Mouse (Mus musculus): ENCODE results near the gene Fra10ac1. TPM values are rescaled to one million over a fixed set of nuclear protein-coding genes. Genes with fewer than 3 reads are reported as not detected.

The Fra10ac1 gene
- polyA plus RNA-seq, 1 experiment from 2014 or later = 32.6 TPM

GRCm38 (mm10) chr19:38206669-38207068, 17.3 kb downstream of the Fra10ac1 start:
- Histone ChIP-seq H3K9ac (ENCODE audit: low read length) (no peak overlapping the region), H3K4me1 (replicated peaks; ENCODE audit: control insufficient read depth, insufficient read depth, low read length) (no peaks in the 10 kb centered on the region), H3K27me3 (replicated peaks; ENCODE audit: control insufficient read depth, insufficient read depth, low read length) (no peaks in the 10 kb centered on the region), H3K4me2 (ENCODE audit: low read length) (no peak overlapping the region), H3K27ac (ENCODE audit: low read depth) (no peak overlapping the region), H3K9me3 (ENCODE audit: control insufficient read depth, low read length) (no peaks in the 10 kb centered on the region), H3K36me3 (ENCODE audit: control insufficient read depth, insufficient read depth, low read length) (peaks cover 18% of the 10 kb centered on the region), H3K4me3 (ENCODE audit: low read depth, low read length) (no peak overlapping the region)
- ATAC-seq (replicated peaks; ENCODE audit: low FRiP score, low TSS enrichment, low read depth) = no peak
- DNase-seq (ENCODE audit: low spot score) = no peak
- 55% methylated on average over 9 of the region's 9 CpGs for WGBS

GRCm38 (mm10) chr19:38198731-38199130, 25.2 kb downstream of the Fra10ac1 start:
- H3K27me3 ChIP-seq (replicated peaks; ENCODE audit: control insufficient read depth, insufficient read depth, low read length) = no peaks in the 10 kb centered on the region
- peaks cover 30% of the 10 kb centered on the region for H3K36me3 ChIP-seq (ENCODE audit: control insufficient read depth, insufficient read depth, low read length)
- H3K4me2 ChIP-seq (ENCODE audit: low read length) = no peak overlapping the region
- H3K4me1 ChIP-seq (replicated peaks; ENCODE audit: control insufficient read depth, insufficient read depth, low read length) = no peaks in the 10 kb centered on the region
- no peak overlapping the region for H3K27ac ChIP-seq (ENCODE audit: low read depth)
- DNase-seq (ENCODE audit: low spot score) = no peak
- no peak overlapping the region for H3K9ac ChIP-seq (ENCODE audit: low read length)
- ATAC-seq (replicated peaks; ENCODE audit: low FRiP score, low TSS enrichment, low read depth) = no peak
- WGBS = 80% methylated on average over 5 of the region's 5 CpGs
- no peaks in the 10 kb centered on the region for H3K9me3 ChIP-seq (ENCODE audit: control insufficient read depth, low read length)
- H3K4me3 ChIP-seq (ENCODE audit: low read depth, low read length) = no peak overlapping the region

GRCm38 (mm10) chr19:38195245-38195644, 28.7 kb downstream of the Fra10ac1 start:
- no peak for ATAC-seq (replicated peaks; ENCODE audit: low FRiP score, low TSS enrichment, low read depth)

GRCm38 (mm10) chr19:38191446-38191845, 32.5 kb downstream of the Fra10ac1 start:
- Histone ChIP-seq H3K9me3 (ENCODE audit: control insufficient read depth, low read length) (no peaks in the 10 kb centered on the region), H3K4me3 (ENCODE audit: low read depth, low read length) (no peak overlapping the region), H3K27me3 (replicated peaks; ENCODE audit: control insufficient read depth, insufficient read depth, low read length) (no peaks in the 10 kb centered on the region), H3K27ac (ENCODE audit: low read depth) (no peak overlapping the region), H3K4me1 (replicated peaks; ENCODE audit: control insufficient read depth, insufficient read depth, low read length) (no peaks in the 10 kb centered on the region), H3K4me2 (ENCODE audit: low read length) (no peak overlapping the region), H3K36me3 (ENCODE audit: control insufficient read depth, insufficient read depth, low read length) (peaks cover 27% of the 10 kb centered on the region), H3K9ac (ENCODE audit: low read length) (no peak overlapping the region)
- ATAC-seq (replicated peaks; ENCODE audit: low FRiP score, low TSS enrichment, low read depth) = no peak
- 79% methylated on average over 5 of the region's 5 CpGs for WGBS
- DNase-seq (ENCODE audit: low spot score) = no peak

More at GRCm38 (mm10) chr19:38195245-38195644, 28.7 kb downstream of the Fra10ac1 start:
- Histone ChIP-seq H3K4me3 (ENCODE audit: low read depth, low read length) (no peak overlapping the region), H3K4me1 (replicated peaks; ENCODE audit: control insufficient read depth, insufficient read depth, low read length) (no peaks in the 10 kb centered on the region), H3K4me2 (ENCODE audit: low read length) (no peak overlapping the region), H3K36me3 (ENCODE audit: control insufficient read depth, insufficient read depth, low read length) (peaks cover 32% of the 10 kb centered on the region), H3K9ac (ENCODE audit: low read length) (no peak overlapping the region), H3K27ac (ENCODE audit: low read depth) (no peak overlapping the region), H3K27me3 (replicated peaks; ENCODE audit: control insufficient read depth, insufficient read depth, low read length) (no peaks in the 10 kb centered on the region), H3K9me3 (ENCODE audit: control insufficient read depth, low read length) (no peaks in the 10 kb centered on the region)
- 93% methylated on average over 4 of the region's 4 CpGs for WGBS
- DNase-seq (ENCODE audit: low spot score) = no peak

- H3K4me1 ChIP-seq (replicated peaks; ENCODE audit: control insufficient read depth, insufficient read depth, low read length) = no peaks in the 10 kb centered on the region
- no peak overlapping the region for H3K9ac ChIP-seq (ENCODE audit: low read length)
- no peak overlapping the region for H3K4me2 ChIP-seq (ENCODE audit: low read length)
- no peaks in the 10 kb centered on the region for H3K27me3 ChIP-seq (replicated peaks; ENCODE audit: control insufficient read depth, insufficient read depth, low read length)
- DNase-seq (ENCODE audit: low spot score) (no peak), ATAC-seq (replicated peaks; ENCODE audit: low FRiP score, low TSS enrichment, low read depth) (no peak)
- H3K9me3 ChIP-seq (ENCODE audit: control insufficient read depth, low read length) = no peaks in the 10 kb centered on the region
- no peak overlapping the region for H3K27ac ChIP-seq (ENCODE audit: low read depth)
- H3K4me3 ChIP-seq (ENCODE audit: low read depth, low read length) = no peak overlapping the region
- H3K36me3 ChIP-seq (ENCODE audit: control insufficient read depth, insufficient read depth, low read length) = peaks cover 28% of the 10 kb centered on the region
- 90% methylated on average over 3 of the region's 3 CpGs for WGBS
These were observed 33.4 kb downstream of the Fra10ac1 start for GRCm38 (mm10) chr19:38190606-38191005.

- DNase-seq (ENCODE audit: low spot score) = no peak
- no peak overlapping the region for H3K9ac ChIP-seq (ENCODE audit: low read length)
- ATAC-seq (replicated peaks; ENCODE audit: low FRiP score, low TSS enrichment, low read depth) = no peak
- H3K27me3 ChIP-seq (replicated peaks; ENCODE audit: control insufficient read depth, insufficient read depth, low read length) = no peaks in the 10 kb centered on the region
- H3K4me2 ChIP-seq (ENCODE audit: low read length) = no peak overlapping the region
- 86% methylated on average over 2 of the region's 2 CpGs for WGBS
- H3K9me3 ChIP-seq (ENCODE audit: control insufficient read depth, low read length) = no peaks in the 10 kb centered on the region
- peaks cover 19% of the 10 kb centered on the region for H3K36me3 ChIP-seq (ENCODE audit: control insufficient read depth, insufficient read depth, low read length)
- H3K4me1 ChIP-seq (replicated peaks; ENCODE audit: control insufficient read depth, insufficient read depth, low read length) = no peaks in the 10 kb centered on the region
- no peak overlapping the region for H3K4me3 ChIP-seq (ENCODE audit: low read depth, low read length)
- no peak overlapping the region for H3K27ac ChIP-seq (ENCODE audit: low read depth)
These were observed 36.6 kb downstream of the Fra10ac1 start for GRCm38 (mm10) chr19:38187345-38187680.

GRCm38 (mm10) chr19:38186631-38187344, 37.2 kb downstream of the Fra10ac1 start:
- Histone ChIP-seq H3K4me2 (ENCODE audit: low read length) (no peak overlapping the region), H3K9ac (ENCODE audit: low read length) (no peak overlapping the region), H3K27me3 (replicated peaks; ENCODE audit: control insufficient read depth, insufficient read depth, low read length) (no peaks in the 10 kb centered on the region), H3K9me3 (ENCODE audit: control insufficient read depth, low read length) (no peaks in the 10 kb centered on the region), H3K36me3 (ENCODE audit: control insufficient read depth, insufficient read depth, low read length) (peaks cover 19% of the 10 kb centered on the region), H3K4me3 (ENCODE audit: low read depth, low read length) (no peak overlapping the region), H3K27ac (ENCODE audit: low read depth) (no peak overlapping the region), H3K4me1 (replicated peaks; ENCODE audit: control insufficient read depth, insufficient read depth, low read length) (no peaks in the 10 kb centered on the region)
- DNase-seq (ENCODE audit: low spot score) = no peak
- 88% methylated on average over 5 of the region's 5 CpGs for WGBS
- ATAC-seq (replicated peaks; ENCODE audit: low FRiP score, low TSS enrichment, low read depth) = no peak

- ATAC-seq (replicated peaks; ENCODE audit: low FRiP score, low TSS enrichment, low read depth) = no peak
These were observed 44.3 kb downstream of the Fra10ac1 start for GRCm38 (mm10) chr19:38179675-38180074.

GRCm38 (mm10) chr19:38164633-38165032, 59.3 kb downstream of the Fra10ac1 start:
- Histone ChIP-seq H3K9me3 (ENCODE audit: control insufficient read depth, low read length) (no peaks in the 10 kb centered on the region), H3K4me1 (replicated peaks; ENCODE audit: control insufficient read depth, insufficient read depth, low read length) (no peaks in the 10 kb centered on the region), H3K27ac (ENCODE audit: low read depth) (no peak overlapping the region), H3K4me2 (ENCODE audit: low read length) (no peak overlapping the region), H3K27me3 (replicated peaks; ENCODE audit: control insufficient read depth, insufficient read depth, low read length) (no peaks in the 10 kb centered on the region), H3K9ac (ENCODE audit: low read length) (no peak overlapping the region), H3K36me3 (ENCODE audit: control insufficient read depth, insufficient read depth, low read length) (no peaks in the 10 kb centered on the region), H3K4me3 (ENCODE audit: low read depth, low read length) (no peak overlapping the region)
- no peak for ATAC-seq (replicated peaks; ENCODE audit: low FRiP score, low TSS enrichment, low read depth)
- DNase-seq (ENCODE audit: low spot score) = no peak
- 42% methylated on average over 2 of the region's 2 CpGs for WGBS

More at GRCm38 (mm10) chr19:38179675-38180074, 44.3 kb downstream of the Fra10ac1 start:
- no peaks in the 10 kb centered on the region for H3K27me3 ChIP-seq (replicated peaks; ENCODE audit: control insufficient read depth, insufficient read depth, low read length)
- H3K4me3 ChIP-seq (ENCODE audit: low read depth, low read length) = no peak overlapping the region
- no peak overlapping the region for H3K9ac ChIP-seq (ENCODE audit: low read length)
- H3K4me2 ChIP-seq (ENCODE audit: low read length) = no peak overlapping the region
- H3K9me3 ChIP-seq (ENCODE audit: control insufficient read depth, low read length) = no peaks in the 10 kb centered on the region
- H3K4me1 ChIP-seq (replicated peaks; ENCODE audit: control insufficient read depth, insufficient read depth, low read length) = no peaks in the 10 kb centered on the region
- DNase-seq (ENCODE audit: low spot score) = no peak
- WGBS = 87% methylated on average over 9 of the region's 9 CpGs
- no peak overlapping the region for H3K27ac ChIP-seq (ENCODE audit: low read depth)
- H3K36me3 ChIP-seq (ENCODE audit: control insufficient read depth, insufficient read depth, low read length) = no peaks in the 10 kb centered on the region

Data from intestine, embryonic 14.5 days (tissue).